Mouse (Mus musculus) ES-Bruce4 (cell line): ENCODE data around the gene Mars. TPM values are rescaled to one million over a fixed set of nuclear protein-coding genes. Genes with fewer than 3 reads are reported as not detected.
A peak's percentile ranks its signal among the peaks of the same experiment; 100 is the strongest.

Source experiments
- H3K27ac ChIP-seq: 2 replicates; pipeline ENCODE4 v1.5.1; 2012; ENCODE audit warnings: low read length, inconsistent platforms; ENCODE audit not compliant: insufficient read depth
- H3K27me3 ChIP-seq: 2 replicates; pipeline ENCODE4 v1.6.1; 2012; ENCODE audit warnings: mild to moderate bottlenecking, low read length, inconsistent platforms; ENCODE audit not compliant: control insufficient read depth, poor library complexity, insufficient read depth, severe bottlenecking
- H3K36me3 ChIP-seq: 2 replicates; pipeline ENCODE4 v1.6.1; 2012; ENCODE audit warnings: inconsistent platforms, mild to moderate bottlenecking, low read length, moderate library complexity; ENCODE audit not compliant: control insufficient read depth, poor library complexity, insufficient read depth, severe bottlenecking
- H3K4me1 ChIP-seq: one replicate; pipeline ENCODE4 v1.8.1; 2011; ENCODE audit warnings: low read length; ENCODE audit not compliant: control insufficient read depth, insufficient read depth
- H3K4me3 ChIP-seq: 2 replicates; pipeline ENCODE4 v1.5.1; 2011; ENCODE audit warnings: low read depth, mild to moderate bottlenecking, low read length
- H3K9ac ChIP-seq: 2 replicates; pipeline ENCODE4 v1.6.1; 2012; ENCODE audit warnings: low read depth, mild to moderate bottlenecking, inconsistent platforms; ENCODE audit not compliant: poor library complexity, severe bottlenecking
- H3K9me3 ChIP-seq: replicated peaks from 2 replicates; pipeline ENCODE4 v1.6.1; 2012; ENCODE audit warnings: mild to moderate bottlenecking, low read length, inconsistent platforms; ENCODE audit not compliant: control insufficient read depth, poor library complexity, insufficient read depth, severe bottlenecking
- CTCF ChIP-seq: IDR thresholded peaks from one replicate; pipeline ENCODE4 v1.8.1; 2011; ENCODE audit warnings: low read depth, low read length
- EP300 ChIP-seq: IDR thresholded peaks from 2 replicates; pipeline ENCODE4 v1.6.1; 2011; ENCODE audit warnings: low read depth, low read length; ENCODE audit not compliant: insufficient read depth
- POLR2A ChIP-seq: IDR thresholded peaks from one replicate; pipeline ENCODE4 v1.8.1; 2011; ENCODE audit warnings: low read length; ENCODE audit not compliant: insufficient read depth
- polyA plus RNA-seq: library from polyadenylated mRNA; stranded (reverse); fragments of >200 nt; gene quantifications from 2 replicates; pipeline ENCODE4 v1.2.4, GENCODE M21; 2011; ENCODE audit warnings: low read depth; ENCODE audit not compliant: missing spikeins, insufficient read depth, insufficient read length

Mars gene
- polyA plus RNA-seq, result 129 and 136 TPM in 2 replicates

- H3K27ac ChIP-seq, result peak within 1 kb of the TSS; percentile 59
- TF ChIP-seq EP300, result peak; percentile 11; the same call in 1 of the 2 replicates
- TF ChIP-seq CTCF, result no peak
- peak; percentile 34 for TF ChIP-seq POLR2A
- H3K4me3 ChIP-seq, result peak within 1 kb of the TSS; percentile 95
- H3K4me1 ChIP-seq, result no peaks in the 10 kb centered on the region
- no peaks in the 10 kb centered on the region for H3K27me3 ChIP-seq
- peak within 1 kb of the TSS; percentile 98 for H3K9ac ChIP-seq
- no peaks in the 10 kb centered on the region for H3K9me3 ChIP-seq
- H3K36me3 ChIP-seq, result peaks cover 27% of the 10 kb centered on the region
These were observed at the start of gene Mars for GRCm38 (mm10) chr10:127311476-127312355. TSS of gene Mars (minus strand) at chr10:127311786.

GRCm38 (mm10) chr10:127360714-127361113 lies 49.1 kb upstream of the Mars start:
- H3K27me3 ChIP-seq, result no peaks in the 10 kb centered on the region
- no peak overlapping the region for H3K9ac ChIP-seq
- no peaks in the 10 kb centered on the region for H3K4me1 ChIP-seq
- no peaks in the 10 kb centered on the region for H3K36me3 ChIP-seq
- no peaks in the 10 kb centered on the region for H3K9me3 ChIP-seq
- H3K27ac ChIP-seq, result no peak overlapping the region
- TF ChIP-seq EP300, result no peak
- no peak for TF ChIP-seq CTCF
- no peak for TF ChIP-seq POLR2A
- H3K4me3 ChIP-seq, result no peak overlapping the region

- H3K4me3 ChIP-seq, result no peak overlapping the region
- no peaks in the 10 kb centered on the region for H3K4me1 ChIP-seq
- no peak overlapping the region for H3K9ac ChIP-seq
- H3K27ac ChIP-seq, result no peak overlapping the region
- H3K9me3 ChIP-seq, result no peaks in the 10 kb centered on the region
- TF ChIP-seq EP300 (no peak), CTCF (no peak), POLR2A (no peak)
- no peaks in the 10 kb centered on the region for H3K36me3 ChIP-seq
- H3K27me3 ChIP-seq, result no peaks in the 10 kb centered on the region
These were observed 43.8 kb upstream of the Mars start for GRCm38 (mm10) chr10:127355336-127355735.

GRCm38 (mm10) chr10:127353909-127354895 lies 42.6 kb upstream of the Mars start, which contains the start of gene Inhbe:
TSS of gene Inhbe (minus strand) at chr10:127354411.
- Histone ChIP-seq H3K9ac (no peak within 1 kb of the TSS), H3K9me3 (no peaks in the 10 kb centered on the region), H3K4me1 (no peaks in the 10 kb centered on the region), H3K4me3 (no peak within 1 kb of the TSS), H3K36me3 (no peaks in the 10 kb centered on the region), H3K27me3 (no peaks in the 10 kb centered on the region), H3K27ac (no peak within 1 kb of the TSS)
- TF ChIP-seq CTCF (peak; percentile 26), POLR2A (no peak)

GRCm38 (mm10) chr10:127352766-127353165 lies 41.2 kb upstream of the Mars start:
- Histone ChIP-seq H3K9ac (no peak overlapping the region), H3K9me3 (no peaks in the 10 kb centered on the region), H3K27ac (no peak overlapping the region), H3K27me3 (no peaks in the 10 kb centered on the region), H3K36me3 (no peaks in the 10 kb centered on the region), H3K4me1 (no peaks in the 10 kb centered on the region), H3K4me3 (no peak overlapping the region)
- TF ChIP-seq EP300, result no peak
- no peak for TF ChIP-seq CTCF
- TF ChIP-seq POLR2A, result no peak
